Mouse (Mus musculus): ENCODE data around the gene Sox12. TPM values are rescaled to one million over a fixed set of nuclear protein-coding genes. Genes with fewer than 3 reads are reported as not detected.
"Not testable (repeated sequence)": the region's sequence is repeated elsewhere in the genome, so short reads cannot be mapped to it uniquely, and the experiment has no call there.

Gene Sox12
- polyA plus RNA-seq, 3 experiments from 2014 or later, result 0.39 to 0.49 TPM; not detected in 1

DNA sequence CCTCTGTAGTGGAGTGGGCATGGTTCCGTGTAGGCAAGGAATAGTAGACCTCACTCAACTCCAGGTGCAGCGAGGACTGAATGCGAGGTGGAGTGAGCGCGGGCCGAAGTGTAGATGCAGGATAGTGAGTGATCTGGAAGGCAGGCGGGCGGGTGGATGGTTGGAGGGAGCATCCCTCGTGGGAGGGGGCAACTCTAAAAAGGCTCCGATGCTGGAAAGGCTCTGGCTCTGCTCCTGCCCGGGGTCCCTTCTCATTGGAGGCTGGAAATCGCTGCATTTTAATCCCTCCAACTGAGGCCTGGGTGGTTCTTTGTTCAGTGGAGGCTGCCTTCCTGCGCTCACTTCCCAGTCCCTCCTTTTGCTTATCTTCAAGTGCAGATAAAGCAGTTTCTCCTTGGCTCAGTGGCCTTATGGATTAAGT, 1.3 kb upstream of the Sox12 start:
- ATAC-seq, result no peak

DNA sequence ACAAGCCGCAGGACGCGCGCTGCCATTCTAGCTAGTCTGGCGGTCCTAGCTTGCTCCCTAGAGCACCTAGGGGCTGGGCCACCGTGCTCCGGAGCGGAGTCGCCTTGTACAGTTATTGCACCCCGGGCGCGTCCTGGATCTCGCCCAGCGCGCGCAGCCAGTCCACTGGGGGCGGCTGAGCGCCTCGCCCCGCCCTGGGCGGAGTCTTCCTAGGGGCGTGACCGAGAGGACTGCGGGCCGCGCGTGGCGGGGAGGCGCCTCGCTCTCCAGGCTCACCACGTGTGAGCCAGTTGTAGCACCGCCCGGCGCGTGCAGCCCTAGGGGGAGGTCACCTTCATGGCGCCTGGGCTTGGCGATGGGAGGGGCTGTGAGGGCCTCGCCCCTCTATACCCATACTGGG, 828 bp upstream of the Sox12 start:
- ATAC-seq, result peak; percentile 69

DNA sequence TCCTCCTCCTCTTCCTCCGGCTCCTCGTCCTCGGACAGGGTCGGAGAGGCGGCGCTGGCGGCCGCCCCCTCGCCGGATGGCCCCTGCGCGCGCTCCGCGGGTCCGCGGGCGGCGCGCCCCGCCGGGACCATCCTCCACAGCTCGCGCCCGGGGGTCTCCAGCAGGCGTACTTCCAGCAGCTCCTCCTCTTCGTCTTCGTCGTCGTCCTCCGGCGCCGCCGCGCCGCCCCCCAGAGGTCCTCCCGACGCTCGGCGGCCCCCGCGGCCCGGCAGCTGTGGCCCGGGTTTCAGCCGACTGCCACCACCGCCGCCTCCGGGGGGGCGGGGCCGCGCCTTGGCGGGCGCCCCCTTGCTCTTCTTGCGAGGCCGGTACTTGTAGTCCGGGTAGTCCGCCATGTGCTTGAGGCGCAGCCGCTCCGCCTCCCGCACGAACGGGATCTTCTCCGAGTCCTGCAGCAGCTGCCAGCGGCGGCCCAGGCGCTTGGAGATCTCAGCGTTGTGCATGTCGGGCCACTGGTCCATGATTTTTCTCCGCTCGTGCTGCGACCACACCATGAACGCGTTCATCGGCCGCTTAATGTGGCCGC, 766 bp downstream of the Sox12 start:
- peak; percentile 18 for ATAC-seq

DNA sequence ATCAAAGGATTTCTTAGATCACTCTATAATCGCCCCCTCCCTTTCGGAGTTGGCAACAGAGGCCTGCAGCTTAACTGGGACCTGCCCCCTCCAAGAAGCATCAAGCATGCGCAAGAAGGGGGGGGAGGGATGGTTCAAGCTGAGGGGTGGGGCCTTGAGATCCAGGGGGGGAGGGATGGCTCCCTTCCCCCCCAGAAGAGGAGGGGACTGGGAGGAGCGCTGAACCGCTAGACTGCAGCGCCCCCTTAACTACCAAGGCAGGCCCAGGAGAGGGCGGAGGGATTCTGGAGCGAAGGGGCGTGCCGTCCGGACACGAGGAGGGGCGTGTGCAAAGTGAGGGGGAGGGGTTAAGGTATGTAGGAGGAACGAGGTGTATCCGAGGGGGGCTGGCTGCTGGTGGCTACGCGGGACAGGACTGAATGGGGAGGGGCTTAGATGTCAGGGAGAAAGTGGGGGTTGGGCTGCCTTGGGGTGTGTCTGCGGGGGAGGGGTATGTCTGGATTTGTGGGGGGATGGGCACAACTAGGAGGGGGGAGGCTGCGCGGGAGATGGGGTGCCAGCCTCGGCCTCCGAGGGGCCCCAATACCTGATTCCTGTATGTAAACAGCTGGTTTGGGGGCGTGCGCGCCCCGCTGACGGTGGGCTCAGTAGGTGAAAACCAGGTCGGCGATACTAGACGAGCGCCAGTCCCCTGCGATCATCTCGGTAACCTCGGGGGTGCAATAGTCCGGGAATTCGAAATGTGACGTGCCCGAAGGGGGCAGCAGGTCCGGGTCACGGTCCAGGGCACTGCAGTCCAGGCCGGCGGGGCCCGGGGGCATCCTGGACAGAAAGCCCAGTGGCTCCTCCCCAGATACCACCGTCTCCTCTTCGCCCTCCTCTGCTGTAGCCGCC, 1.5 kb downstream of the Sox12 start:
- no peak for ATAC-seq

DNA sequence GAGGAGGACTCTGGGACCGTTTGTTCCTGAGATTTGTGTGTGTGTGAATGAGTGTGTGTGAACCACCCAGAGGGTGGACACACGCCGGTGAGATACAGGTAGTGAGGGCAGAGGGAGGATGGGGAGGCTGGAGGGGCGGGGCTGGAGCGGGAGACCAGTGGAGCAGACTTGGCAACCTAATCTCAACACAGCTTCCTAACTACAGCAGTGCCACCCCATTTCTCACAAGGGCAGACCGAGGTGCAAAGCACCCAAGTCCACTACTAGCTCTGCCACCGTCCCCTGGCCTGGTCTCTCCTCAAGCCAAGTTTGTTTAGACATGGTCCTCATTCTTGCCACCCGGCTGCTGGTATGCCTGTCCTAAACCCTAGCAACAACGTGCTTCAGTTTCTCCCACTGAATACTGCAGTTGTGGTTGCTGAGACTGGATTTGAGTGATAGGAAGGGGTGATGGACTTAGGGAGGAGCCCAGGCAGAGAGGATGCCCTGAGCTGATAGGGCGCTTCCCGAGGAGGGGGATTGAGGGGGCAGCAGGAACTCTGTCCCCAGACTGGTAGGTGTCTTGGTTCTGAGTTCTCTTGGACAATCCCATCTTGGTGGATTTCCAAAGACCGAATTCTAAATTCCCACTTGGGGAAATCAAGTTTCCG, 2.5 kb downstream of the Sox12 start:
- no peak for ATAC-seq

DNA sequence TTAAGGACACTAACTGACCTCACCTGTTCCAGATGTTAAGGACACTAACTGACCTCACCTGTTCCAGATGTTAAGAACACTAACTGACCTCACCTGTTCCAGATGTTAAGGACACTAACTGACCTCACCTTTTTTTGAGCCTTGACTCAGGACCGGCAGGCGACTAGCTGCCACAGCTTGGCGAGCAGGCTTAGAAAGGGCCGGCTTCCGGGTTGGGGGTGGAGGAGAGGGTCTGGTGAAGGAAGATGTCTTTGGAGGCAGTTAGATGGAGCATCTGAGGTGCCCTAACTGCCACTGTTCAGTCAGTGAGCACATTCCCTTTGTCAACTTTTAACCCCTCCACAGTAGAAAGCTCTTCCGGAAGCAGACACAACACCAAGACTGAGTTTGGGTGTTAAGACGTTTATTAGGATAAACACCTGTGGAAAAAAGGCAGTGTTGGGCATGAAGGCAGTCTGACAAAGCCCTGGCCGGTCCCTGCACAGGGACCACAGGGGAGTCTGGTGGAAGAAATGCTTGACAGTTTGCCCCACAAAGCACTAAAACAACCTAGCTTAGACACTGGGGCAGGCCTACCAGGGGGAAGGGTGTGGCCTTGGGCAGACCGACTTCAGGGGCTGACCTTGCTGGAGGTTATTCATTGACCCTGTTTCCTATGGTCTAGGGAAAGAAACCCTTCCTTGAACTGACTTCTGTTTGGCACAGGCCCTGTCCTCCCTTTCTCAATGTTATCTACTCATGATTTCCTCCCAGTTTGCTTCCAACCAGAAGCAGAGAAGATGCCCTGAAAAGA, 4.4 kb downstream of the Sox12 start:
- no peak for ATAC-seq

DNA sequence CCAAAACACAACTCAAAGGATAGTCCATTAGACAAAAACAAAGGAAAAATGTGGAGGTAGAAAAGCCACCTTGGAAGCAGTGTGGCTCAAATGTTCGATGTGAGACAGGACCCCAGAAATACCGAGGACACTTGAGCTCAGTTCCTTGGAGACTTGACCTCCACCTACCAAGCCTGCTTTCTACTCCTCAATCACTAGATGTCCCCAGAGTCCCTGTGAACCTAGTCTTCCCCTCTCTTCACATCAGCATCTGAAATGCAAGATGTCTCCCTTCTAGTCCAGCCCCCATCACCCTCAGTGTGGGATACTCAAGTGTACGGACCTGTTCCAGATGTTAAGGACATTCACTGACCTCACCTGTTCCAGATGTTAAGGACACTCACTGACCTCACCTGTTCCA, 5.1 kb downstream of the Sox12 start:
- ATAC-seq, result peak; percentile 35

DNA sequence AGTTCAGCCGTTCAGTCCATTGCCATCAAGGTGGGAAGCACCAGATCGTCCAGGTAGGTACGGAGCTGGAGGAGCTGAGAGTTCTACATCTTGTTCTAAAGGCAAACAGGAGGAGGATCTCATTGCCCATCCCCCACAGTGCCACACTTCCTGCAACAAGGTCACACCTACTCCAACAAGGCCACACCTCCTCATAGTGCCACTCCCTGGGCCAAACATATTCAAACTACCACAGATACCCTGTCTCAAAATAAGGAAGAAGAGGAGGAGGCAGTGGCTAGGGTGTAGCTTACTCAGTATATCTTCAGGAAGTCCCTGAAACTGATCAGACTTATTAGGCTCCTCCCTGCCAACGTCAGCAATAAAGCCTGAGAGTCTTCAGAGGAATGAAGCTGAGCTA, 13.7 kb downstream of the Sox12 start:
- ATAC-seq, result no peak

DNA sequence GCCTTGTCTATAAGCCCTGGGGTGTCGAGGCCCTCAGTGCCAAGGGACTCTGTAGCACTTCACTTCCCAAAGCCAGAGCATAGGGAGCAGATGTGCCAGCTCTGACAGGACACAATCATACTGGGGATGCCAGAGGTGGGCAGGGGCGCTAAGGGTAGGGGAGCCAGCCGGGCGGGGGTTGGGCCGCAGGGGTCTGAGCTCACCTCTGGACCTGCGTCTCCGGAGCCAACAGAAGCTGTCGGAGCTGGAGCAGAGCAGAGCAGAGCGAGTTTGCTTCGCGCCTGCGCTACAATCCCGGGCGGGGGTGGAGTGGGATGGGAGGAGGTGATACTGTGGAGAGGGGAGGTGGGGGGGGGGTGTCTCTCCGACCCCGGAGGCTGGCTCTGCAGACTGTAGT, 21.5 kb downstream of the Sox12 start, which contains the start of gene Nrsn2:
Gene Nrsn2 (minus strand): TSS at position 294 of the 397 bp plus-strand sequence.
- ATAC-seq, result no peak

DNA sequence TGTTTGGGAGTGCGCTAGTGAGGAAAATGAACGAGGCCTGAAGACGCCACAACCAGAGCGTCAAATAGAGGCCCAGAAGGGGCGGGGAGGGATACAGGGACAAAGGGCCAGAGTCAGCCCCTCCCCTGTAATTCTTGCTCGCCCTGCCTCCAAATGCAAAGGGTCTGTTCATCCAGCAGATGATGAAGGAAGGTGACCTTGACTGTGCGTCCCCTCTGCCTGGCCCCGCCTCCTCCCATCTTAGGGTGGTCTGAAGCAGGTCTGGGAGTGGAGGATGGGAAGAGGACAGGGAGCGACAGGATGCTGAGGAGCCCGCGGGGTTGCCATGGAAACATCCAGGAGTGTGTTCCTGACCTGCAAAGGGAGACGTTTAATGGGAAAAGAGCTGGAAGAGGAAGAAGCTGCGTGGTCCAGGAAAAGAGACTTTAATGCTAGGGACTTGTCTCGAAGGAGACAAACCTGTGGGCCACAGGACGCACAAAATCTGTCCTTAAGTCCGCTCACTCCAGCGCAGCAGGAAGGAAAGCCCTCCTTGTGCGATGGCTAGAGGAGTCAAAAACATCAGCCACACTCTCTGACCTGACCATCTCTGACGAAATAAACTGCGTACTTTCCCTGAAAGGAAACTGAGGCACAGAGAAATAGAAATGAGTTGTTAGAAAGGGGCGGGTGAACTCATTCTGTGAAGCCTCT, 22.1 kb downstream of the Sox12 start:
- ATAC-seq, result no peak

DNA sequence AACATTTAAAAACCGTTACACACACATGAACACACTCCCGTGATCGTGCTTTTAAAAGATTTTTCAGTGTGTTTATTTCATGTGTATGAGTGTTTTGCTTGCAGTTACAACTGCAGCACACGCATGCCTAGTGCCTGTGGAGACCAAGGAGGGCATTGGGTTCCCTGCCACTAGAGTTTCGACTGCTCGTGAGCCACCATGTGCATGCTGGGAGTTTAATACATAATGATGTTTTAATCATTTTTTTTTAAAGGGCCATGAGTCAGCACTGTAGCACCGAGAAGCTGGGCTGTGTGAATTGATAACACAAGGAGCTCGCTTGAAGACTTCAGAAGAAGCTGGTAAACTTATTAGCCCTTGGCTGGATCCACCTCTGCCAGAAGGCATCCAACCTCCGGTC, 24.3 kb downstream of the Sox12 start:
- no peak for ATAC-seq

DNA sequence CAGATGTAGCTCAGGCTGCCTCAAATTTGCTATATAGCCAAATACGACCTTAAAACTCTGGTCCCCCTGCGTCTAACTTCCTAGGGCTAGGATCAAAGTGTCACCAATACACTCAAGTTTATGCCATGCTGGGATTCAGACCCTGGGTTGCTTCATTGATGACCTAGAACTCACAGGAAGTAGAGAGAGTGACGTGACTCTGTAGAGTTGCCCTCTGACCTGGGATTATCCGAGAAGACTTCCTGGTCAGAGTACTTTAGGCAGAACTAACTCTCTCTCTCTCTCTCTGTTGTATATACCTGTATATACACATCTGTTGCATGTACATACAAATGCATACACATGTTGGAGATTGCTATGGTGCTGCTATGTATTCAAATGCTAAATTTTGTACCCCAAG, 25.2 kb downstream of the Sox12 start:
- no peak for ATAC-seq

DNA sequence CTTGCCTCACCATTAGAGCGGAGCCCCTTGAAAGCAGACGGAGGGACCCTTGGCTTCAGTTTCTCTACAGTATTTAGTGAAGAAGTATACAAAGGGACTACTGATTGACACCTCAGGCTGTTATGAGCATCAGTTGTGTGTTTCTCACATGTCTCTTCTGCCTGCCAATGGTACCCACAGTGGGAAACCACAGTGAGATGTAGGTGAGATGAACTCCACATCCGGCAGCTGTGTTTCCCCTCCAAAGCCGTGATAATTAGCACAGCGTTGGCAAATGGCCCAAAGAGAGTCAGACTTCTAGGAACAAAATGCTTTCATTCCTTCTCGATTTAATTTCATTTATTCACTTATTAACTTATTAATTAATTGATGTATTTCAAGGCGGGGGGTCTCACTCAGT, 25.8 kb downstream of the Sox12 start:
- peak; percentile 98 for ATAC-seq

DNA sequence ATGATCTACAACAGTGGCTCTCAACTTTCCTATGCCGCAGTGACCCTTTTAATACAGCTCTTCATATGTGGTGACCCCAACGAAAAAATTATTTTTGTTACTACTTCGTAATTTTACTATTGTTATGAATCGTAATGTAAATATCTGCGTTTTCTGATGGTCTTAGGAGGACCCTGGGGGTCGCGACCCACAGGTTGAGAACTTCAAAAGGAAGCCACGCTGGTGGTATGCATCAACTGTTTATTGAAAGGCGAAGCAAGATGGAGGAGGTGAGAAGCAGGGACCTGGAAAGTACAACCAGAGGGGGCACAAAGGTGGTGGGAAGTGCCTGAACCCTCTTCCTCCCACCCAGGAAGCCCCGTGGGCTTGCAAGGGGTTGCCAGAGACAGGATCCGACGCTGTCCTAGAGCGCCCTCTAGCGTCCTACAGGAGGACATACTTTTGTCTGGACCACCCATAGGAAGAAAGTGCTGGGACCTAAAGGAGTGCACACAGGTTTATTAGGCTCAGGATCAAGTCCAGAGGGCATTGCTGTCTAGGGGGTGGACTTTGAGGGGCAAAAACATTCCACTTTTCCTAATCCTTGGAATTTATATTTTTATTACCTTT, 29.2 kb downstream of the Sox12 start:
- peak; percentile 39 for ATAC-seq

DNA sequence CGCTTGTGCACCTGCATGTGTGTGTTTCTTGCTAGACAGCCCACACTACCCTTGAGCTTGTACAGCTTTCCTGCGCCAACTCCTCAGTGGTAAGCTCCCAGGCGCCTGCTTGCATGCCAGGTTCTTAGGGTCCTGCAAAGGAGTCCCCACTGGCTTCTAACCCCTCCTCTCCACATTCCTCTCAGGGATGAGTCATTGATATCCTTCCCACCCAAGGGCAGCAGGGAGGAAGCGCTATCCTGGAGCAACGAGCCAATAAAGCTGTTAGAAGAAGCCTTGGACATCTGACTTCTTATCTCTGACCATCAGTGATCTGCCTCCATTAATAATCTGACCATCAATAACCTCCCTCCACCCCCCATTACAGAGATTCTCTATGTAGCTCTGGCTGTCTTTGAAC, 29.9 kb downstream of the Sox12 start:
- ATAC-seq, result no peak

DNA sequence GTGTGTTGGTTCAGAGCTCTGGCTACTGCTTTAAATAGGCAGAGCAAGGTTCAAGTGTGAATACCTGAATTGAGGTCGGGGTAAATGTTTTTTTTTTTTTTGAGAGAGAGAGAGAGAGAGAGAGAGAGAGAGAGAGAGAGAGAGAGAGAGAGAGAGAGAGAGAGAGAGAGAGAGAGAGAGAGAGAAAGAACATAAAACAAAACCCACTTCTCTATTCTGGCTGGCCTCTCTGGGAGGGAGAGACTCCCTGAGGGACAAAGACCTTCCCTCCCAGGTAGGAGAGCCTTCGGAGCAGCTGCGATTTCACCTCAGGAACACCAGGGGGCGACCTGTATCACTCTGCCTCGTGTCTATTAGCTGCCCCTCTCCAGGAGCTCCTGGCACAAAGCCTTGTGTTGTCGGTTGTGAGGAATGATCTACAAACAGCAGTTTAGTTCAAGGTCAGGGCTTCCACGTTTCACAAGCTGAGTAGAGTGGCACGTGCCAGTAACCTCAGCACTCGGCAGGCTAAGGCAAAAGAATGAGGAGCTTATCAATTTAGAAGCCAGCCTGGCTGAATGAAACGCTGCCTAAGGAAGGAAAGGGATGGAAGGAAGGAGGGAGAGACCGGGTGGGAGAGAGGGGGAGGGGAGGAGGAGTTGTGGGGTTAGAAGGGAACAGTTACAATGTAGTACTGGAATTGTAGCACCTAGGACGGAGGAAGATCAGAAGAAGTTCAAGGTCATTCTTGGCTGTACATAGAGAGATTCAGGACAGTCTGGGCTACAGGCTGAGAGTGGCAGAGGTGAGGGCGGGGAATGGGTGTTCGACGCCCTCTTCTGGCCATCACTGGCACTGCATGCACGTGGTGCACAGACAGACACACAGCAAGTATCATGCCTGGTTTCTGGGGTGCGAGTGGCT, 34.4 kb downstream of the Sox12 start:
- ATAC-seq, result peak; percentile 73

DNA sequence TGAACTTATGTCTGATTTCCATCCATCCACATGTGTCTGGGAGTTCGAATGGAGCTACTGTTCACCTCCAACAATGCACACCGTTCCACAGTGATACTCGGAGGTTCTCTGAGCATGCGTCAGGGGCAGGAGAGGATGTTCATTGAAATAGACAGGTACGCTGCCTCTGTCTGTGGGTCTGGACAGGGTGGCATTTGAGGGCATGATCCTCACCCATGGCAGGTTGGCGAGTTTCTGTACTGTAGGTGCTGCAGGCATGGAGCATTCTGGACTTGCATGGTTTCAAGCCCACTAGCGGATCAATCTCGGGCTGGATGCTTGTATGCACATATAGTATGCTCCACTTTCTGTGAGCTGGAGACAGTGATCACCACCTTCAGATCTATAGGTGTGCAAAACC, 36.7 kb downstream of the Sox12 start:
- no peak for ATAC-seq

DNA sequence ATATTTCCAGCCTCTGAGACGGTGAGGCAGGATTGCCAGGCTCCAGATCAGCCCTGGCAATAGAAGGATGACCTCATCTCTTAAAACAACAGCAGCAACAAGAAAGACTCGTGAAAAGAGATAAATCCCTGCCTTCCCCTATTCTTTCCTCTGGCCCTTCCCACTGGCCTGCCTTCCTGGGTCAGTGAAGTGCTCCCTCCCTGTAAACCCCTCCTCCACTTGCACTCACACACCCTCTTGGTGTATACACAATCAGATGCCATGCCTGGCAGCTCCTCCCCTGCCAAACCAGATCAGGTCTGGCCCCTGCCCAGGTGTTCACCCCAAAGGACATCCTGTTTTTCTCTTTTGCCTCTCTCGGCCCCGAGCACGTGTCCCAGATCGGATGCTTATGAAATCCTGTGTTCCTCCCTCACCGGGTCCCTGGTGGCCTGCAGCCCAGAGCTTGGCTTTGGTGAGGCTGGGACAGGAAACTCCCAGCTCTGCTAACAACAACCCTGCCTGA, 37.5 kb downstream of the Sox12 start:
- ATAC-seq, result peak; percentile 55

DNA sequence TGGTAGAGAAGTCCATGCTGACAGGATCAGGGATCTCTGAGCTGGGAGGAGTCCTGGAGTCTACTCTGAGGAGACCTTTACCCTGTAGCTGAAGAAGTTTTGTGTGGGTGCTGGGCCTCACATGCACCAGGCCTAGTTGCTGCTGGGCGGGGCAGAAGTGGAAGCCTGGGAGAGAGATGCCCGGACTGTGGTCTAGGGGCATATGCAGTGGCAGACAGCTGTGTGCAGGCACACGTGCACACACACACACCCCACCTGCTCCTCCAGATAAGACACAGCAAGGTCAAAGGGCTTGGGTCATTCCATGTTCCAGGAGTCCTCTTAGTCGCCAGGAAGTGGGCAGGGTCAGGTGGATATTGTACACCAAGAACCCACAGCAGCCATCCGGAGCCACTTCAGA, 38.2 kb downstream of the Sox12 start:
- ATAC-seq, result no peak

DNA sequence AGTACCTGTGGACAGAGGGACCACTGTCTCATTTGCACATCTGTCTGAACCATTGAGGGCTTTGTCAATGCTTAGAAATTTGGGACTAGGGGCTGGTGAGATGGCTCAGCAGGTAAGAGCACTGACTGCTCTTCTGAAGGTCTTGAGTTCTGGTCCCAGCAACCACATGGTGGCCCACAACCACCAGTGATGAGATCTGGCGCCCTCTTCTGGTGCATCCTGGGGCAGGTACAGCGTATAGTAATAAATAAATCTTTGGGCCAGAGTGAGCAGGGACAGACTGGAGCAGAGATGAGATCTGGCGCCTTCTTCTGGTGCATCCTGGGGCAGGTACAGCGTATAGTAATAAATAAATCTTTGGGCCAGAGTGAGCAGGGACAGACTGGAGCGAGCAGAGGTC, 38.9 kb downstream of the Sox12 start:
- ATAC-seq, result not testable (repeated sequence)

All from inflammation-experienced regulatory T-cells, adult 6 months (primary cell).